In the genomic region with DNA sequence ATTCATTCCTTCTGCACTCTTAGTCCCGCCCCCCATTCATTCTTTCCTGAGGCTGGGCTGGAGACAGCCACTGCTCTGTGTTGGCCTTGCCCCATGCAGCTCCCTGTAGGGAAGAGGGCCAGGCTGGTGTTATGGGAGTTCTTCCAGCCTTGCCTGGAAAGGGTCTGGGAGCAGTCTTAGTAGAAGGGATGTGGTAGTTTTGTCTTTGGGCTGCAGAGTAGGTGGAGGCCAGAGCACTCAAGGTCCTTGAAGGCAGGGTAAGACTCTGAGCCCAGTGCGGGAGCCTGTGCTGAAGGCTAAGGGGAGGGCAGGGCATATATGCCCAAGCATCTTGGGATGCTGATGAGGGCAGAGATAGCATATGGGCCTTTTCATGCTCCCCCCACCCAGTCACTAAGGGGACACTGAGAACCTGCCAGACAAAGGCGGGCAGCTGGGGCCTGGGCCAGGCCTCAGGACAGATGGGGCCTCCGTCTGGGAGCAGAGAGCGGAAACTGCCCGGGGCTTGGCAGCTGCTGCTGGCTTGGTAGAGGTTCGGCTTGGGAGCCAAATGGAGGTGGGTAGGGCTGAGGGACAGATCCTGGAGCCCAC, we compare ENCODE assay signal across 8 mouse cellular contexts. TPM values are rescaled to one million over a fixed set of nuclear protein-coding genes. Genes with fewer than 3 reads are reported as not detected.
DNase-seq lines count a peak whose midpoint lies in the region; ATAC-seq and TF ChIP-seq lines count a peak whose summit lies in the region.

No protein-coding gene starts in this region.

- intact Hi-C loops in gastrocnemius, postnatal 14 days (cut with DNase I; ENCODE audit: low total_unique reads): no loop called here

- DNase-seq in gastrocnemius, postnatal 10 days: peak; percentile 67
- DNase-seq in gastrocnemius, adult 18-20 months (ENCODE audit: low spot score): no peak
- DNase-seq in cerebellum, adult 2 months: peak; percentile 90 to 93
- DNase-seq in gastrocnemius, postnatal 14 days: peak; percentile 74
- DNase-seq in layer of hippocampus, postnatal 14 days (ENCODE audit: low spot score in 2 of 2): peak; percentile 81 to 87
- DNase-seq in c-Kit-positive CD71-positive TER-119-positive erythroid progenitor cells, embryonic 14.5 days (ENCODE audit: low spot score): no peak

- peak overlapping the region; percentile 92 for H3K27ac ChIP-seq in cerebellum, adult 2 months (ENCODE audit: insufficient read depth, low read length)
- H3K27ac ChIP-seq in neural tube, embryonic 14.5 days (ENCODE audit: low read depth, low read length): peak overlapping the region; percentile 70

- peaks cover 53% of the 10 kb centered on the region for H3K4me1 ChIP-seq in cerebellum, adult 2 months (ENCODE audit: control insufficient read depth, insufficient read depth, low read length)
- peaks cover 19% of the 10 kb centered on the region for H3K4me1 ChIP-seq in neural tube, embryonic 14.5 days (ENCODE audit: control insufficient read depth, insufficient read depth, low read length)

- no peak overlapping the region for H3K4me3 ChIP-seq in cerebellum, adult 2 months (replicated peaks; ENCODE audit: insufficient read depth, low read depth, low read length)
- no peak overlapping the region for H3K4me3 ChIP-seq in neural tube, embryonic 14.5 days (ENCODE audit: low read depth, low read length)

- no peaks in the 10 kb centered on the region for H3K9me3 ChIP-seq in neural tube, embryonic 14.5 days (ENCODE audit: control insufficient read depth, low read length)

- TF ChIP-seq CTCF in cerebellum, adult 2 months (IDR thresholded peaks at IDR 0.05; ENCODE audit: borderline replicate concordance, insufficient read depth, low read depth, low read length): no peak

- H3K9ac ChIP-seq in neural tube, embryonic 14.5 days (replicated peaks; ENCODE audit: low read depth, low read length): no peak overlapping the region

- ATAC-seq in neural tube, embryonic 14.5 days (ENCODE audit: low read depth): peak; percentile 62
- no peak for ATAC-seq in granulocyte monocyte progenitor cell, adult 5-6 weeks (replicated peaks; ENCODE audit: poor library complexity, severe bottlenecking)

- no peak for TF ChIP-seq POLR2A in cerebellum, adult 2 months (IDR thresholded peaks at IDR 0.05; ENCODE audit: borderline replicate concordance, insufficient read depth, low read length)

- no peaks in the 10 kb centered on the region for H3K27me3 ChIP-seq in cerebellum, adult 2 months (ENCODE audit: control insufficient read depth, insufficient read depth, low read length)
- no peaks in the 10 kb centered on the region for H3K27me3 ChIP-seq in neural tube, embryonic 14.5 days (ENCODE audit: control insufficient read depth, insufficient read depth, low read length)

- H3K36me3 ChIP-seq in neural tube, embryonic 14.5 days (ENCODE audit: control insufficient read depth, insufficient read depth, low read length): no peaks in the 10 kb centered on the region

- WGBS in cerebellum, adult 2 months: 19% methylated on average over 7 of the region's 7 CpGs
- WGBS in neural tube, embryonic 14.5 days: 24% methylated on average over 7 of the region's 7 CpGs

- no peak overlapping the region for H3K4me2 ChIP-seq in neural tube, embryonic 14.5 days (ENCODE audit: low read depth, low read length)

RNA-seq across cellular contexts. Expression of a gene that starts 12.5 kb away (rescaled TPM):
- 10 to 100 TPM; 27.5 to 38.6 TPM for total RNA-seq in gastrocnemius, postnatal 10 days (2021)
- total RNA-seq in gastrocnemius, adult 18-20 months (2021): 10 to 100 TPM; 10.3 to 10.4 TPM
- 105 and 114 TPM in 2 replicates for polyA plus RNA-seq in cerebellum, adult 2 months (2012; rRNA removed)
- 10 to 100 TPM; 23.3 to 25.2 TPM for total RNA-seq in gastrocnemius, postnatal 14 days (2021)
- total RNA-seq in layer of hippocampus, postnatal 14 days (2021): 100 to 1,000 TPM; 220 to 233 TPM
- 83.2 and 83.4 TPM in 2 replicates for polyA plus RNA-seq in neural tube, embryonic 14.5 days (2014; fragmentation: Nextera tagmentation; extraction: Ambion mirVana)
- 1.1 TPM in 1 of 2 replicates, not detected in the other for total RNA-seq in granulocyte monocyte progenitor cell, adult 5-6 weeks (2014; fragmentation: Nextera tagmentation)
- total RNA-seq in granulocyte monocyte progenitor cell, adult 5-6 weeks (2017): 0.17 and 4.4 TPM in 2 replicates

Comparison
In these comparisons a context has a peak if more than half of its experiments do, and no peak if none do; other contexts are left out.
1. DNase-seq: peak in gastrocnemius, postnatal 10 days (single experiment), cerebellum, adult 2 months (2 of 2), gastrocnemius, postnatal 14 days (single experiment) and layer of hippocampus, postnatal 14 days (2 of 2); none in gastrocnemius, adult 18-20 months (single experiment) and c-Kit-positive CD71-positive TER-119-positive erythroid progenitor cells, embryonic 14.5 days (single experiment).
2. RNA of a gene that starts 12.5 kb away (total RNA-seq): 220 to 233 TPM in layer of hippocampus, postnatal 14 days; 27.5 to 38.6 TPM in gastrocnemius, postnatal 10 days, 23.3 to 25.2 TPM in gastrocnemius, postnatal 14 days, 10.3 to 10.4 TPM in gastrocnemius, adult 18-20 months and 0.17 to 4.4 TPM in granulocyte monocyte progenitor cell, adult 5-6 weeks; every median in the first group is over 4 times any median in the second.